Mouse (Mus musculus) thymus, postnatal 4 days (tissue): Measurements from ENCODE around the gene C87414.
"Not testable (repeated sequence)": the region's sequence is repeated elsewhere in the genome, so short reads cannot be mapped to it uniquely, and the experiment has no call there.

Experiments used
- DNase-seq: peaks from one replicate; pipeline ENCODE4 v3.0.0; 2021

The C87414 gene

GRCm38 (mm10) chr5:93671451-93671850 lies at the start of gene C87414:
TSS of gene C87414 (minus strand) at chr5:93671551.
- DNase-seq = not testable (repeated sequence)

DNA sequence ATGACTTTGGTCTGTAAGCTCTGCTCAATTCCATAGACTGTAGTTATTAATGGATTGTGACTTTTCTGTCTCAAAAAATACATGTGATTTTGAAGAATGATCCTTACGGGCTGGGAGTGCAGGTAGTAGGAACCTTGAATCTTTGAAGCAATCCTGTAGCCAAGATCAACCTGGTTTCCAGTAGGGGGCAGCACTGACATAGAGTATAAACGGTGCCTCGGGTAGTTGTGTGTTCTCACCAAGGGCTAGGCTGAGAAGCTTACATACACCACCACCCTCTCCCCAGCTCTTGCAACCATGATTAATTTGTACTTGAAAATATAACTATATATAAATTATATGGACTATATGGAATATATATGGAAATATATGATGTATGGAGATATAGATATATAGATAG lies 13.3 kb upstream of the C87414 start:
- not testable (repeated sequence) for DNase-seq
